Comparison of ENCODE assay signal across 9 mouse cellular contexts in the genomic region with DNA sequence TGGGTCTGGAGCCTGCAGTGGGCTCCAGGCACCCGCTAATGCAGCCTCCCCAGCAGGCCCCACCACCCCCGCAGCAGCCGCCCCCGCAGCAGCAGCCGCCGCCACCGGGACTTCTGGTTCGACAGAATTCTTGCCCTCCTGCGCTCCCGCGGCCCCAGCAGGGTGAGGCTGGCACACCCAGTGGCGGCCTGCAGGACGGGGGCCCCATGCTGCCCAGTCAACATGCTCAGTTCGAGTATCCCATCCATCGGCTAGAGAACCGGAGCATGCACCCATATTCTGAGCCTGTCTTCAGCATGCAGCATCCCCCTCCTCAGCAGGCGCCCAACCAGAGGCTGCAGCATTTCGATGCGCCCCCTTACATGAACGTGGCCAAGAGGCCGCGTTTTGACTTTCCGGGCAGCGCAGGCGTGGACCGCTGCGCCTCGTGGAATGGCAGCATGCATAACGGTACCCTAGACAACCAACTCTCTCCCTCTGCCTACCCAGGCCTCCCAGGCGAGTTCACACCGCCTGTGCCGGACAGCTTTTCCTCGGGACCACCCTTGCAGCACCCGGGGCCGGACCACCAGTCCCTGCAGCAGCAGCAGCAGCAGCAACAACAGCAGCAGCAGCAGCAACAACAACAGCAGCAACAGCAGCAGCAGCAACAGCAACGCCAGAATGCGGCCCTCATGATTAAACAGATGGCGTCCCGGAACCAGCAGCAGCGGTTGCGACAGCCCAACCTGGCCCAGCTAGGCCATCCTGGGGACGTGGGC. TPM values are rescaled to one million over a fixed set of nuclear protein-coding genes. Genes with fewer than 3 reads are reported as not detected.
DNase-seq lines count a peak whose midpoint lies in the region; ATAC-seq lines count a peak whose summit lies in the region.
"Had no signal": no experiment of that assay in that cellular context is flagged by ENCODE, and none has a peak within 500 bp of the region (broad histone marks: within the 10 kb centered on the region; RNA-seq: fewer than 3 reads in every experiment).

No protein-coding gene starts in this region.

- H3K9ac ChIP-seq in midbrain, embryonic 11.5 days (ENCODE audit: low read length), result peak overlapping the region; percentile 100

- peak overlapping the region; percentile 95 for H3K27ac ChIP-seq in heart, embryonic 10.5 days
- peak overlapping the region; percentile 99 for H3K27ac ChIP-seq in midbrain, embryonic 11.5 days (ENCODE audit: low read depth, low read length)

- H3K36me3 ChIP-seq in heart, embryonic 10.5 days, result peaks cover 31% of the 10 kb centered on the region
- peaks cover 19% of the 10 kb centered on the region for H3K36me3 ChIP-seq in midbrain, embryonic 11.5 days (ENCODE audit: control insufficient read depth, insufficient read depth, low read length)

- peaks cover 64% of the 10 kb centered on the region for H3K27me3 ChIP-seq in heart, embryonic 10.5 days (ENCODE audit: insufficient read depth, poor library complexity, severe bottlenecking)
- H3K27me3 ChIP-seq in midbrain, embryonic 11.5 days (ENCODE audit: control insufficient read depth, insufficient read depth, low read length), result no peaks in the 10 kb centered on the region

- H3K4me1 ChIP-seq in heart, embryonic 10.5 days, result peaks cover 68% of the 10 kb centered on the region
- H3K4me1 ChIP-seq in midbrain, embryonic 11.5 days (ENCODE audit: control insufficient read depth, insufficient read depth, low read length), result peaks cover 42% of the 10 kb centered on the region

- WGBS in heart, embryonic 10.5 days, result 6% methylated on average over 42 of the region's 42 CpGs
- under 1% methylated on average over 42 of the region's 42 CpGs for WGBS in midbrain, embryonic 11.5 days

- peak overlapping the region; percentile 84 for H3K4me2 ChIP-seq in midbrain, embryonic 11.5 days

- peak overlapping the region; percentile 81 for H3K4me3 ChIP-seq in heart, embryonic 10.5 days
- H3K4me3 ChIP-seq in midbrain, embryonic 11.5 days (ENCODE audit: low read depth, low read length), result peak overlapping the region; percentile 100

- no peaks in the 10 kb centered on the region for H3K9me3 ChIP-seq in heart, embryonic 10.5 days
- no peaks in the 10 kb centered on the region for H3K9me3 ChIP-seq in midbrain, embryonic 11.5 days (ENCODE audit: control insufficient read depth, low read length)

- no peak for DNase-seq in heart, embryonic 10.5 days (ENCODE audit: low spot score)
- no peak for DNase-seq in heart, adult 8-10 months (ENCODE audit: low spot score)
- DNase-seq in NIH3T3 (ENCODE audit: low read depth), result peak; percentile 66
- DNase-seq in heart, postnatal 4 days, result peak; percentile 25
- peak; percentile 97 for DNase-seq in midbrain, embryonic 11.5 days (ENCODE audit: low spot score, missing footprints)
- DNase-seq in gastrocnemius, postnatal 14 days, result no peak
- no peak for DNase-seq in thymus, postnatal 14 days
- DNase-seq in cerebellum, postnatal 36 days, result no peak

- intact Hi-C loops in gastrocnemius, postnatal 14 days (cut with DNase I; ENCODE audit: low total_unique reads), result loop anchor here (10.0 kb wide), 1 partner anchor 406 kb away; no protein-coding TSS in a partner anchor

- no peak for ATAC-seq in midbrain, embryonic 11.5 days (ENCODE audit: low FRiP score)

RNA-seq across cellular contexts. Expression of gene Mn1, which starts 2.1 kb away (rescaled TPM):
- 6.4 and 7.7 TPM in 2 replicates for polyA plus RNA-seq in heart, embryonic 10.5 days (2016; fragmentation: Nextera tagmentation; extraction: Ambion mirVana)
- 10 to 100 TPM; 13.9 to 21.6 (median 19.8) TPM for total RNA-seq in heart, adult 8-10 months (2022)
- total RNA-seq in heart, postnatal 4 days (2021), result 10 to 100 TPM; 16.5 to 17.7 TPM
- polyA plus RNA-seq in midbrain, embryonic 11.5 days (2014; fragmentation: Nextera tagmentation; extraction: Ambion mirVana), result 42.0 and 46.2 TPM in 2 replicates
- total RNA-seq in gastrocnemius, postnatal 14 days (2021), result 10 to 100 TPM; 33.8 to 58.1 TPM
- total RNA-seq: neutrophil, adult 5-6 weeks had no signal

Comparison
In these comparisons a context has a peak if more than half of its experiments do, and no peak if none do; other contexts are left out.
1. DNase-seq: peak in NIH3T3 (single experiment), heart, postnatal 4 days (single experiment) and midbrain, embryonic 11.5 days (single experiment); none in heart, embryonic 10.5 days (single experiment), heart, adult 8-10 months (single experiment), gastrocnemius, postnatal 14 days (single experiment), thymus, postnatal 14 days (single experiment) and cerebellum, postnatal 36 days (0 of 2).